8 mouse cellular contexts compared by ENCODE assay signal in genomic region chr11:30232082-30232481, GRCm38 (mm10). TPM values are rescaled to one million over a fixed set of nuclear protein-coding genes. Genes with fewer than 3 reads are reported as not detected.
DNase-seq lines count a peak whose midpoint lies in the region; ATAC-seq and TF ChIP-seq lines count a peak whose summit lies in the region.

No protein-coding gene starts in this region.

- ATAC-seq in midbrain, postnatal 0 days (ENCODE audit: low FRiP score) = no peak
- no peak for ATAC-seq in midbrain, embryonic 13.5 days
- ATAC-seq in stomach, embryonic 14.5 days (ENCODE audit: insufficient number of reproducible peaks, insufficient read depth, low FRiP score, low read depth) = peak; percentile 68; the same call in 1 of the 2 replicates

- H3K27me3 ChIP-seq in midbrain, postnatal 0 days (ENCODE audit: insufficient read depth, low read length) = no peaks in the 10 kb centered on the region
- H3K27me3 ChIP-seq in midbrain, embryonic 13.5 days = no peaks in the 10 kb centered on the region
- H3K27me3 ChIP-seq in stomach, embryonic 14.5 days (ENCODE audit: control insufficient read depth, insufficient read depth, low read length) = no peaks in the 10 kb centered on the region

- H3K27ac ChIP-seq in midbrain, postnatal 0 days (ENCODE audit: low read depth, low read length) = no peak overlapping the region
- no peak overlapping the region for H3K27ac ChIP-seq in midbrain, embryonic 13.5 days
- H3K27ac ChIP-seq in stomach, embryonic 14.5 days (ENCODE audit: low read length) = no peak overlapping the region; the same call in 1 of the 2 replicates

- H3K4me3 ChIP-seq in midbrain, postnatal 0 days (ENCODE audit: low read depth, low read length) = no peak overlapping the region
- no peak overlapping the region for H3K4me3 ChIP-seq in midbrain, embryonic 13.5 days (replicated peaks)
- H3K4me3 ChIP-seq in stomach, embryonic 14.5 days (ENCODE audit: low read depth, low read length) = no peak overlapping the region

- no peak for TF ChIP-seq CTCF in midbrain, postnatal 0 days (IDR thresholded peaks at IDR 0.05)

- DNase-seq in cerebellum, postnatal 14 days = peak; percentile 69 to 73
- DNase-seq in cerebellum, adult 11-12 months = no peak
- DNase-seq in midbrain, postnatal 0 days (ENCODE audit: low spot score) = peak; percentile 68
- DNase-seq in kidney, adult 9 months = peak; percentile 77
- no peak for DNase-seq in thymus, postnatal 36 days
- no peak for DNase-seq in yolk sac, embryonic 10.5 days (ENCODE audit: low spot score)

- no peak overlapping the region for H3K9ac ChIP-seq in midbrain, postnatal 0 days (replicated peaks; ENCODE audit: low read length, poor library complexity, severe bottlenecking)
- no peak overlapping the region for H3K9ac ChIP-seq in midbrain, embryonic 13.5 days (replicated peaks)
- H3K9ac ChIP-seq in stomach, embryonic 14.5 days (replicated peaks; ENCODE audit: low read depth, low read length) = no peak overlapping the region

- H3K4me1 ChIP-seq in midbrain, postnatal 0 days (ENCODE audit: insufficient read depth, low read length) = no peaks in the 10 kb centered on the region; the same call in 1 of the 2 replicates
- H3K4me1 ChIP-seq in midbrain, embryonic 13.5 days (replicated peaks) = peaks cover 20% of the 10 kb centered on the region
- peaks cover 27% of the 10 kb centered on the region for H3K4me1 ChIP-seq in stomach, embryonic 14.5 days (ENCODE audit: control insufficient read depth, insufficient read depth, low read length)

- WGBS in midbrain, postnatal 0 days = 80% methylated on average over 2 of the region's 2 CpGs
- WGBS in midbrain, embryonic 13.5 days = 81% methylated on average over 2 of the region's 2 CpGs
- WGBS in stomach, embryonic 14.5 days = 42% methylated on average over 2 of the region's 2 CpGs

- peaks cover 8% of the 10 kb centered on the region; the same call in 1 of the 2 replicates for H3K36me3 ChIP-seq in midbrain, postnatal 0 days (ENCODE audit: insufficient read depth, low read length)
- H3K36me3 ChIP-seq in midbrain, embryonic 13.5 days = peaks cover 5% of the 10 kb centered on the region; the same call in 1 of the 2 replicates
- H3K36me3 ChIP-seq in stomach, embryonic 14.5 days (ENCODE audit: control insufficient read depth, insufficient read depth, low read length) = no peaks in the 10 kb centered on the region; the same call in 1 of the 2 replicates

- no peak overlapping the region for H3K4me2 ChIP-seq in midbrain, postnatal 0 days (ENCODE audit: low read depth, low read length, poor library complexity, severe bottlenecking)
- H3K4me2 ChIP-seq in midbrain, embryonic 13.5 days (replicated peaks) = no peak overlapping the region
- H3K4me2 ChIP-seq in stomach, embryonic 14.5 days (replicated peaks; ENCODE audit: low read depth, low read length) = no peak overlapping the region

- no peaks in the 10 kb centered on the region for H3K9me3 ChIP-seq in midbrain, postnatal 0 days (ENCODE audit: low read length)
- no peaks in the 10 kb centered on the region for H3K9me3 ChIP-seq in midbrain, embryonic 13.5 days
- H3K9me3 ChIP-seq in stomach, embryonic 14.5 days (ENCODE audit: control insufficient read depth, low read depth, low read length) = no peaks in the 10 kb centered on the region

RNA-seq across cellular contexts. Expression of gene Sptbn1, which starts 35.9 kb away (rescaled TPM):
- total RNA-seq in midbrain, postnatal 0 days (2014; rRNA removed) = 294 and 367 TPM in 2 replicates
- 170 and 173 TPM in 2 replicates for polyA plus RNA-seq in midbrain, postnatal 0 days (2015; fragmentation: Nextera tagmentation; extraction: Ambion mirVana)
- polyA plus RNA-seq in midbrain, embryonic 13.5 days (2015; fragmentation: Nextera tagmentation; extraction: Ambion mirVana) = 121 and 136 TPM in 2 replicates
- 136 and 137 TPM in 2 replicates for polyA plus RNA-seq in stomach, embryonic 14.5 days (2014; fragmentation: Nextera tagmentation; extraction: Ambion mirVana)

Comparison
In these comparisons a context has a peak if more than half of its experiments do, and no peak if none do; other contexts are left out.
1. DNase-seq: peak in cerebellum, postnatal 14 days (2 of 2), midbrain, postnatal 0 days (single experiment) and kidney, adult 9 months (single experiment); none in cerebellum, adult 11-12 months (single experiment), thymus, postnatal 36 days (0 of 2) and yolk sac, embryonic 10.5 days (single experiment).